Mouse (Mus musculus) lung, adult 18-20 months (tissue): Measurements from ENCODE around the gene Amt.

Source experiments
- DNase-seq, 2 experiments: peaks; one replicate each; pipeline ENCODE4 v3.0.0; 2022; ENCODE audit warnings: mixed read lengths in 2 of 2

The Amt gene

GRCm38 (mm10) chr9:108339886-108340257 is 43.2 kb downstream of the Amt start:
- DNase-seq = peak; percentile 36

GRCm38 (mm10) chr9:108340258-108341138 is 43.8 kb downstream of the Amt start:
- peak; percentile 46 to 48 for DNase-seq

GRCm38 (mm10) chr9:108341139-108341475 is 44.5 kb downstream of the Amt start:
- DNase-seq = no peak

GRCm38 (mm10) chr9:108341801-108342200 is 45.1 kb downstream of the Amt start:
- peak; percentile 12 to 23 for DNase-seq

- DNase-seq = peak; percentile 20 to 45
These were observed 45.7 kb downstream of the Amt start for GRCm38 (mm10) chr9:108342301-108342831.

GRCm38 (mm10) chr9:108343331-108343730 is 46.7 kb downstream of the Amt start:
- DNase-seq = no peak

- no peak for DNase-seq
These were observed 47.2 kb downstream of the Amt start for GRCm38 (mm10) chr9:108343835-108344234.

GRCm38 (mm10) chr9:108344471-108344870 is 47.8 kb downstream of the Amt start:
- DNase-seq = no peak

GRCm38 (mm10) chr9:108347024-108347423 is 50.4 kb downstream of the Amt start:
- DNase-seq = no peak

GRCm38 (mm10) chr9:108347540-108348289 is 51.1 kb downstream of the Amt start, which contains the start of gene Usp4:
TSS of gene Usp4 (plus strand) at chr9:108347853.
- peak; percentile 87 to 90 for DNase-seq

- no peak for DNase-seq
These were observed 51.6 kb downstream of the Amt start for GRCm38 (mm10) chr9:108348290-108348680.

GRCm38 (mm10) chr9:108349727-108350126 is 53.1 kb downstream of the Amt start:
- no peak for DNase-seq
